Mouse (Mus musculus) adrenal gland, adult 2 months (tissue): ENCODE measurements around the gene Ntrk3. TPM values are rescaled to one million over a fixed set of nuclear protein-coding genes. Genes with fewer than 3 reads are reported as not detected.

Experiments
- DNase-seq: peaks from one replicate; pipeline ENCODE4 v3.0.0; 2021
- polyA plus RNA-seq: library from polyadenylated mRNA; depleted of rRNA; stranded (reverse); fragments of >200 nt; gene quantifications from 2 replicates; pipeline ENCODE4 v1.2.3, GENCODE M21; 2012
- total RNA-seq, 2 experiments: library from RNA; stranded (reverse); gene quantifications; 2 replicates each; pipeline ENCODE4 v1.2.3; 2021

The Ntrk3 gene
- total and polyA plus RNA-seq, 3 experiments, result 22.5 to 25.6 (median 23.5) TPM

GRCm38 (mm10) chr7:78578461-78579359 lies 159.1 kb downstream of the Ntrk3 start:
- DNase-seq, result peak; percentile 41

- peak; percentile 42 for DNase-seq
Measured at GRCm38 (mm10) chr7:78578111-78578460, 159.7 kb downstream of the Ntrk3 start.

GRCm38 (mm10) chr7:78577462-78578110 lies 160.2 kb downstream of the Ntrk3 start:
- DNase-seq, result peak; percentile 37

- peak; percentile 63 for DNase-seq
Measured at GRCm38 (mm10) chr7:78576706-78577461, 160.9 kb downstream of the Ntrk3 start.

GRCm38 (mm10) chr7:78576169-78576568 lies 161.6 kb downstream of the Ntrk3 start:
- DNase-seq, result no peak

GRCm38 (mm10) chr7:78575556-78575955 lies 162.3 kb downstream of the Ntrk3 start:
- DNase-seq, result no peak

- peak; percentile 19 for DNase-seq
Measured at GRCm38 (mm10) chr7:78571196-78571595, 166.6 kb downstream of the Ntrk3 start.

- no peak for DNase-seq
Measured at GRCm38 (mm10) chr7:78569255-78569618, 168.6 kb downstream of the Ntrk3 start.

GRCm38 (mm10) chr7:78568411-78569254 lies 169.2 kb downstream of the Ntrk3 start:
- DNase-seq, result peak; percentile 78

GRCm38 (mm10) chr7:78566617-78567016 lies 171.2 kb downstream of the Ntrk3 start:
- peak; percentile 25 for DNase-seq

- no peak for DNase-seq
Measured at GRCm38 (mm10) chr7:78565386-78565785, 172.4 kb downstream of the Ntrk3 start.

- DNase-seq, result no peak
Measured at GRCm38 (mm10) chr7:78558503-78558902, 179.3 kb downstream of the Ntrk3 start.

- DNase-seq, result no peak
Measured at GRCm38 (mm10) chr7:78555532-78555931, 182.3 kb downstream of the Ntrk3 start.

GRCm38 (mm10) chr7:78549461-78549860 lies 188.4 kb downstream of the Ntrk3 start:
- no peak for DNase-seq

- DNase-seq, result peak; percentile 27
Measured at GRCm38 (mm10) chr7:78548721-78549120, 189.1 kb downstream of the Ntrk3 start.

- DNase-seq, result no peak
Measured at GRCm38 (mm10) chr7:78546551-78546950, 191.3 kb downstream of the Ntrk3 start.

GRCm38 (mm10) chr7:78542468-78542867 lies 195.3 kb downstream of the Ntrk3 start:
- DNase-seq, result no peak

- DNase-seq, result no peak
Measured at GRCm38 (mm10) chr7:78530286-78530685, 207.5 kb downstream of the Ntrk3 start.

GRCm38 (mm10) chr7:78528008-78528407 lies 209.8 kb downstream of the Ntrk3 start:
- DNase-seq, result no peak

- DNase-seq, result no peak
Measured at GRCm38 (mm10) chr7:78527564-78527963, 210.2 kb downstream of the Ntrk3 start.

- DNase-seq, result peak; percentile 89
Measured at GRCm38 (mm10) chr7:78520243-78520927, 217.4 kb downstream of the Ntrk3 start.
